Comparison of ENCODE assay signal across 21 mouse cellular contexts in genomic region chr14:7877957-7878356, GRCm38 (mm10).
DNase-seq lines count a peak whose midpoint lies in the region; ATAC-seq and TF ChIP-seq lines count a peak whose summit lies in the region.
"Had no signal": no experiment of that assay in that cellular context is flagged by ENCODE, and none has a peak within 500 bp of the region (broad histone marks: within the 10 kb centered on the region; RNA-seq: fewer than 3 reads in every experiment).

No protein-coding gene starts in this region.

- H3K27me3 ChIP-seq in G1E (ENCODE audit: insufficient read depth, low read length): no peaks in the 10 kb centered on the region
- H3K27me3 ChIP-seq: forebrain, embryonic 13.5 days had no signal

- no peak for TF ChIP-seq CTCF in G1E (IDR thresholded peaks at IDR 0.05; ENCODE audit: low read depth, low read length)

- H3K36me3 ChIP-seq in G1E (replicated peaks): no peaks in the 10 kb centered on the region

- DNase-seq in G1E (ENCODE audit: low spot score): peak; percentile 42
- no peak for DNase-seq in right cerebral cortex, adult 2 months (ENCODE audit: low spot score in 2 of 2)
- DNase-seq in urinary bladder, postnatal 25 days (ENCODE audit: low spot score): no peak
- DNase-seq: adrenal gland, adult 8-10 months; adrenal gland, postnatal 25 days; cerebellum, adult 11-12 months; cerebellum, adult 8-10 months; cerebellum, postnatal 10 days; cerebellum, postnatal 36 days; gastrocnemius, adult 2 months; gastrocnemius, postnatal 14 days; heart, adult 2 months had no signal

- ATAC-seq in G1E (ENCODE audit: extremely low read depth, insufficient number of reproducible peaks, low FRiP score, poor library complexity, severe bottlenecking): peak; percentile 73
- ATAC-seq in common myeloid progenitor, adult 5-6 weeks (replicated peaks; ENCODE audit: low read depth, poor library complexity, severe bottlenecking): peak; percentile 79
- peak; percentile 51 for ATAC-seq in megakaryocyte, adult 5-6 weeks (ENCODE audit: poor library complexity, severe bottlenecking)
- ATAC-seq in activated CD4-positive, CD25-positive, alpha-beta regulatory T cell, adult 4 months: no peak
- ATAC-seq: forebrain, embryonic 13.5 days; forebrain, embryonic 16.5 days; intestine, postnatal 0 days had no signal

- peaks cover 79% of the 10 kb centered on the region for H3K4me1 ChIP-seq in G1E (ENCODE audit: insufficient read depth, low read depth, low read length)
- H3K4me1 ChIP-seq: forebrain, embryonic 10.5 days; forebrain, embryonic 13.5 days; heart, embryonic 10.5 days; hindbrain, embryonic 10.5 days had no signal

- no peaks in the 10 kb centered on the region for H3K9me3 ChIP-seq in G1E (replicated peaks)
- H3K9me3 ChIP-seq: forebrain, embryonic 10.5 days; forebrain, embryonic 13.5 days; heart, embryonic 10.5 days; hindbrain, embryonic 10.5 days had no signal

- no peak overlapping the region; the same call in 1 of the 2 replicates for H3K4me3 ChIP-seq in G1E (ENCODE audit: low read depth, low read length)
- H3K4me3 ChIP-seq: forebrain, embryonic 10.5 days; forebrain, embryonic 13.5 days; gastrocnemius, adult 2 months; heart, adult 2 months; heart, embryonic 10.5 days; hindbrain, embryonic 10.5 days had no signal
